Mouse (Mus musculus) thymus, postnatal 4 days (tissue): ENCODE measurements around the gene Fcgr4.

Experiments
- DNase-seq: peaks from one replicate; pipeline ENCODE4 v3.0.0; 2021

Fcgr4 gene

DNA sequence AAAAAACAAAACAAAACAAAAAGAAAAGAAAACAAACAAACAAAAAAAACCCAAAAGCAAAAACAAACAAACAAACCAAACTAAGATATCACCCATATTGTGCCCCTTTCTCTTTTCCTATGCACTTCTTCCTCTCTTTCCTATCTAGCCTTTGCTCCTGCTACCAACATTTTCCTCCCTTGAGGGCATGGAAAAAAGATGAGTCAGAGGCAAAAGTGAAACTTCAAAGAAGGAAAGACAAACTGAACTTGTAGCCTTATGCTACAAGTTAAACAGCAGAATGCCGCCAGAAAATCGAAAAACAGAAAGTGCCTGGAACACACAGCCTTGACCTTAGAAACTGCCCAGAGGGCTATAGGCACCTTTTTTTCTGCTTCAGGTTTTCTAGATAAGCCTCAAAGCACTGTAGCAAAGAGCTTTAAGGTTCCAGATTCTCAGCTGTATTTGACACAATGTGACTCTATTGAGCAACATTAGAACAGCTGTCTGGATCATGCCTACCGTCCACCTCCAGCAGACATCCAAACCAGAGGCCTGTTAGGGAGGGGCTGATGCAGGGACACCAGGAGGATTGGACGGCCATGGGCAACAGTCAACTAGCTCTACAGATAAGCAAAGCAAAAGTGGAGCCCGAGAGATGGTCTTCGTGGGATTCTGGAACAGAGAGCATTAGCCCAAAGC lies 1.9 kb upstream of the Fcgr4 start:
- no peak for DNase-seq

DNA sequence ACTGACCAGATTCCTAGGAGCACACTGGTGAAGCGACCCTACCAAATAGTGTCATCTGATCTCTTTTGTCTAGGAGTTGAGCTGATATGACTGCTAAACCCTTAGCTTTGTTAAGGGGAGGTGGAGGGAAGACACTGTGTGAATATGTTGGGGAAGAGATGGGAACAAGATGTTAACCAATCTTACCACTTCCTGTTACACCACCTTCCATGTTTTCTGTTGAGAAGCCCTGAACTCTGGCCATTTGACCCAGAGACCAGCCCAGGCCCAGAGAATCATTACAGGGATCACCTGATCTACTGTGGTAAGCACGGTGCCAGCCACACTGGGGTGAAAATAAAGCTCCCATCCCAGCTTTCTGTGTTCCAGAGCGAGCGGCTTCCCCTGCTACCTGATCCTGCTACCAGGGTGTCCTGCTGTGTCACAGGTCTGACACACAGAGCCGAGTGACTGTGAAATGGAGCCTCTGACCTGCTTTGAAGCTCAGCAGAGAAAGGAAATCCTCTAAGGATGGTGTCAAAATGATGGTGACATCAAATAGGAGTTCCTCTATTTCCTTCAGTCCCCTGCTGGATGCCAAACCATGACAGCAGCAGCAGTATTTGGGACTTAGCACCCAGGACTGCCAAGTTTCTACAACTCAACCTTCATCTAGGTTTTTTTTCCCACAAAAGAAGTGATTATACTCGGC lies 1.1 kb upstream of the Fcgr4 start:
- DNase-seq = no peak

DNA sequence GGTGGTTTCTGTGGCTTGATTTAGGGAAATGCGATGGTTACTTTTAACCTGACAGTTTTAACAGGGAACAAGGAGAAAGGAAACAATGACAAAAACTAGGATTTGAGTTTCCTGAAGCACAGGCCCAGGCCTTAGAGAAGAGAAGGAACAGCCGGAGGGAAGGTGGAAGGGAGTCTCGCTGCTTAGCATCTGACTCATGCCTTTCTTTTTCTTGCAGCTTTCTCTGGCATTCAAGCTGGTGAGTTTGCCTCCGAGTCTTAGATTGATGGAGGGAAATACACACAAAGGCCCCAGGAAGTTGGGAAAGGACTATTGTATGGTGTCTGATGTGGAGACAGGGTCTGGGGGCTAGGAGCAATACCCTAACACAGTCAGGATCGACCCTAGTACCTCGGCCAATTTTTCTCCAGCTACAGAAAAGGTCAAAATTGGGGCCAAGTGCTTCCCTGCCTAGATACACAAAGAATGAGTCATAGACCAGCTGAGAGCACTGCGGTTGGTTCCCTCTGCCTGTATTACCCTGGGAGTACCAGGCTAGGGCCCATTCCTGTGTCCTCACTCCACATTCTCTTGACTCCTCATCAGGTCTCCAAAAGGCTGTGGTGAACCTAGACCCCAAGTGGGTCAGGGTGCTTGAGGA lies 711 bp downstream of the Fcgr4 start:
- DNase-seq = no peak

DNA sequence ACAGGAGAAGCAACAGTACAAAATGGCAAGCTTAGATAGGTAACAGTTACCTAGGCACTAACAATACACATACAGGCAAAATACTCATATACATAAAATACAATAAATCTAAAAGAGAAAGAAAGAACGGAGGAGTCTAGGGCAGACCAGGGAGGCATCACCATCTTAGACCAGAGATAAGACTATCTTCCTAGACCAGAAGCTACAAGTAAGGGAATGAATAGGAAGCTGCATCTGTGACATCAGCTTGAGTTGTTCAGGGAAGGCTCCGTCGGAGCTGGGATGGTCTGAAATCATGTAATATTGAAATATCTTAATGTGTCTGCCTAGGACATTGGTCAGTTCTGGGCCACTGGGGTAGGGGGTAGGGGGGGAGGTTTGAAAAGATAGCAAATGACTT lies 13.0 kb downstream of the Fcgr4 start:
- no peak for DNase-seq

DNA sequence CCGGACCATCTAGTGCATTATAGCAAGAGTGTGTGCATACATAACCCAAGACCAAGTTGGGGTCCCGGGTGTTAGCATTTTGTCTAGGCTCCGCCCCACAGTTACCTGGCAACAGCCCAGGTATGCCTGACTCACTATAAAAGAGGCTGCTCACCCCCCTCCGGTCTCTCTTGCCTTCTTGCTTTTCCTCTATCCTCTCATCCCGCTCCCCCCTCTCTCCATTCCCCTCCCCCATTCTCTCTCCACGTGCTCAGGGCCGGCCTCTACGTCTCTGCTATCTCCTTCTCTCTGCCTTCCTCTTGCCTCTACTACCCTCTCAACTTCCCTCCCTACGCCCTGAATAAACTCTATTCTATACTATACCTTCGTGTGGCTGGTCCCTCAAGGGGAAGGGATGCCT lies 14.0 kb downstream of the Fcgr4 start:
- DNase-seq = peak; percentile 15

DNA sequence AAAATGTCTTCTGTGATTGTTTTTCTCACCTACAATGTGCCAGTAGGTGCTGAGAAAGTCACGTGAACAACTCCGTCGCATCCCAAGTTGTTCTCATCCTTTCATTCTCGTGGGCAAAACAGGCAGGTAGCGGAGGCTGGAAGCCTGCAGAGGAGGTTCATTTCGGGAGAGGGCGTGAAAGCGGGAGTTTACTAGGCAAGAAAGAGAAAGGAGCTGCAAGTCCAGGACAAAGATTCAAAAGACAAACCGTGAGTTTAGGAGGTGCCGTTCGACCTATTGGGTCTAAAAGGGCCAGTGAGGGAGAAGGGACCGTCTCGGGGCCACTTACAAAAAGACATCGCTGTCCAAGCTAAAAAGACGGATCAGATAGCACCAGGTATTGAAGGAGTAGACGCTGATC lies 14.5 kb downstream of the Fcgr4 start:
- peak; percentile 21 for DNase-seq

DNA sequence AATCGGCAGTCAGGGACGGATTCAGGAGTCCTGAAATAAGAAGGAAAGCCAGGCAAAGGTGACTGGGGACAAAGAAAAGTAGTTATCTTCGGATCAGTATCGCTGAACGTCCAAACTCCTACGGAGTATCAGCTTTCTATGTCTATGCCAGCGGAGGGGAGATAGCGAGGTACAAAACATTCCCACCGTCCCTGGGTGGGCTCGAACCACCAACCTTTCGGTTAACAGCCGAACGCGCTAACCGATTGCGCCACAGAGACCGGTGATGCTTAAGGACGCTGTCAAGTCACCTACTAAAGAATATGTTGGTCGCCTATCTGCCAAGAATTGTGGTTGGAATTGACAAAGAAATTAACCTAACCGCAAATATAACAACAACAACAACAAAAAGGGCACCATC lies 15.0 kb downstream of the Fcgr4 start:
- peak; percentile 91 for DNase-seq

DNA sequence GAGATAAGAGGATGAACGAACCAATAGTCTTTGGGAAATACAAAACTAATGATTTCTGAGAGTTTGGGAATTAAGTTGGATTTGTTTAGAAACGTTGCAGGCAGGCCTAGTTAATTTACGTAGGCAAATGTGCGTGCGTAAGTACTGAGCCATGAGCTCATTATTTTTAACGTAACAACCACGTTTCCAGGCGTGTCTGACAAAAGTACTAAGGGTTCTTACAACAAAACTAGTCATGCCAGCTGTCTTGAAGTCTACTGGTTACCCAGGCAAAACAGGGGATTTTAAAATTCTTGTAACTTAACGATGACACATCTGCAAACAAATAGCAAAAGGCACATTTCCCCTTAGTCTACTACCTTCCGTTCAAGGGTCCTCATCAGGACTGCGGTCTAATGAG lies 15.5 kb downstream of the Fcgr4 start:
- DNase-seq = no peak

DNA sequence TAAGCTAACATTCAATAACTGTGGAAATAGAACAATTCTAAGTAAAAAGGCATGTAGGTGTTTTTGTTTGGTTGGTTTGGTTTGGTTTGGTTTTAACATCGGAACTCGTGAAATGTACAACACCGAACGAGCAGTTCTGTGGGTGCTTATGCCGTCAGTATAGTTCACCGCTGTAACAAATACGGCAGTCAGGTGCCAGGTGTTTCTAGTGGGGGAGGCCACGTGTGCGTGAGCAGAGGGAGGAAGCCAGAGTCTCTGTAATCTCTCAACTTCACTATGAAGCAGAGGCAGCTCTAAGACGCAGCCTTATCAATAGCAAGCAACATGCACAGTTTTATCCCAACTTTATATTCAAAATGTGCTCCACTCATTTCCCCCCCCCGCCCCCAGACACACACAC lies 16.9 kb downstream of the Fcgr4 start:
- no peak for DNase-seq

DNA sequence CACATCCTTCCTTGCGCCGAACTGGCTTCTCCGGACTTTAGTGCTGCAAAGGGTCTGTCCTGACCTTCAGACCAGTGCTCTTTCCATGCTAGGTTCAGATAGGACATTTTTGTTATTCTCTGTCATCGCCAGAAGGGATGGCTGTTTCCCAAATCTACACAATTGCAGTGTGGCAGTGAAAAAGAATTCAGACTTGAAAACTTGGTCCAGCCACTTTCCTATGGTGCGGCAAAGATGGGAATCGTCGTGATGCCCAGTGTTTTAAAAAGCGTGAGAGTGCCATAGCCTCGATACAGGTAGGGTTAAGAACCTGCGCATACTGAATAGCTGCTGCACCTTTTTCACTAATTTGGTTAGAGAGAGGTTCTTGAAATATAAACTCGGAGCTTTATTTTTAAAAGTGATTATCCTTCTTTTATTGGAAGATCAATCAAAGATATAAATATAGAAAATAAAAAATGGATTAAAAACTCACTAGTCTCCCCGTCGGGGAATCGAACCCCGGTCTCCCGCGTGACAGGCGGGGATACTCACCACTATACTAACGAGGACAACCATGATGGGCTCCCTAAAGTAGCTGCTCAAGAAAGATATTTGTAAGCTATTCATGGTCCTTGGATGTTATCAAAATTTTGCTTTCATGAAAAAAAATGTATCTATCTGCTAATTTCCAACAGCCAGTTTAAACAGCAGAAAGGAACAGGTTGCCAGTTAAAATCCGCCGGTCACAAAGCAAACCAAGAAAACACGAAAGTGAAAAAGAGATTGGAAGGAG lies 18.0 kb downstream of the Fcgr4 start:
- DNase-seq = peak; percentile 79

DNA sequence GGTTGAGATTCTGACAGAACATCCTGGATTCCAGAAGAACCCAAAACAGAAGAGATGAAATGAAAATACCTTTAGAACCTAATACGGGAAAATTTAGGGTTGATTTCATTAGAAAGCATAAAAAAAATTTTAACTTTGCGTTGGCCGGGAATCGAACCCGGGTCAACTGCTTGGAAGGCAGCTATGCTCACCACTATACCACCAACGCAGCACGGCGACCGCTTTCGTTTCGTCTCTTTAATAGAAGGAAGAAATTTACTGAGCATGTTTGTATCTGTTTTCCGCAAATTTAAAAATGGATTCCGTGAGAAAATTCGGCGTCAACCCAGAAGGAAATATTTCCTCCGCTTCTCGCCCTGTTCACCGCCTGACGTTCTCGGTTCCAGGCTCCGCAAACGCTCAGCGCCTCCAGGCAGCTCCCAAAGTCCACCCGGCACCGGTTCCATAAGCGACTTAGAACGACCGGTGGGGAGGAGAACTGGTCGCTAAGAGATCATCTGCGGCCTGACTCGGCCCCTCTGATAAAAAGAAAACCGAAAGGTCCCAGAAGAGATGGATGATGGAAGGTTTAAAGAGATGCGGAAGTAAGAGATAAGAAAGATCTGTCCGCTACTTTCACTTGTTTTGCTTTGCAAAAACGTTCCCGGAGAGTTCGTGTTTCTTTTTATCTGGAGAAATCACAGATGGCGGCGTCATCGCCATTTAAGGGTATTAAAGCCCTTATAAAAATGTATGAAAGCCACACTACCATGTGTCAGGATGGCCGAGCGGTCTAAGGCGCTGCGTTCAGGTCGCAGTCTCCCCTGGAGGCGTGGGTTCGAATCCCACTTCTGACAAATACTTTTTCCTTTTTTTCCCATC lies 19.4 kb downstream of the Fcgr4 start:
- peak; percentile 83 for DNase-seq

DNA sequence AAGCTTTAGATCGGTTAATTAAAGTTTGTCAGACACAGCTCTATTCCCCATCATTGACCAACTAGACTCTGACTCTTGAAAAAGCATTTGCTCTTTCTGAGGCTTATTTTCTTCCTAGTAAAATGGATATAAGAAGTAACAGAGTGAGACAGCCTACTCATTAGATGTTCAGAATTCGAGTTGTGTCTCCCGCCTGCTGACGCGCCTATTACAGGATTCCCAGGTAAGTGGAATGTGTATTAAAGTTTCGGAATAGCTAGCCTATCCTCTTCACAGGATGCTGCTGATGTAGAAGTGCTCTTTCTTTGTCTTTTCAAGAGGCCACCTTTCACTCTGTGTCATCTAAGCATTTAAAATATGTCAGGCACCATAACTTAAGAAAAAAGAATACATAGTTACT lies 20.4 kb downstream of the Fcgr4 start:
- DNase-seq = no peak

DNA sequence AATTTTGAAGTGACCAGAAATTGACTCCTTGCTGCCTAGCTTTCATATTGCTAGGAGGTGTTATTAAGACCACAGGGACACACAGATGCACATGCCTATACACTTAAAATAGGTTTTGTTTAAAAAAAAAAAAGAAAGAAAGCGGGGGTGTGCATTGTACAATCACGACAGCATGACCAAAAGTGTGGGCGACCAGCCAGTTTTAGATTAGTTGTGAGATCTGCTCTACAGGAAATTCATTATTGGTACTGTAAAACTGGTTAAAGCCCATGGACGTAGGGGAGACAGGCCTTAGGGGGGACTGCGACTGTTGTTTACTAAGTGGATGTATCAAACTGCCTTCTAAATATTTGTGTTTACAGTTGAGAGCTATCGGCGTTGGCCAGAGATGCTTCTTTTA lies 21.2 kb downstream of the Fcgr4 start:
- no peak for DNase-seq

DNA sequence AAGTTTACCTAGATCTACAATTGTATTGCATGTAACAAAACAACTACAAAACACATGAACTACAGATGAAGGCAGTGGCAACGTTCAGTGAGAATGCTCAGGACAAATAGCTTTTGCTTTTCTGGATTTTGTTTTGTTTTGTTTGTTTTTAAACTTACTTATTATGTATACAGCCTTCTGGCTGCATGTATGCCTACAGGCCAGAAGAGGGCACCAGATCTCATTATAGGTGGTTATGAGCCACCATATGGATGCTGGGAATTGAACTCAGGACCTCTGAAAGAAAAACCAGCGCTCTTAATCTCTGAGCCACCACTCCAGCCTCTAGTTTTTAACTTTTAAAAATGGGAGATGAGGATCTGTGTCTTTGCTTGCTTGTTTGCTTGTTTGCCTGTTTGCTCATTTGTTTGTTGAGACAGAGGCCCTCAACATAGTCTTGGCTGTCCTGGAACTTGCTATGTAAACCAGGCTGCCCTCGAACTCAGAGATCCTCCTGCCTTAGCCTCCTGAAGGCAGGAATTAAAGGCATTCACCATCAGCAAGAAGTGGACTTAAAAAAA lies 25.0 kb downstream of the Fcgr4 start:
- DNase-seq = no peak

DNA sequence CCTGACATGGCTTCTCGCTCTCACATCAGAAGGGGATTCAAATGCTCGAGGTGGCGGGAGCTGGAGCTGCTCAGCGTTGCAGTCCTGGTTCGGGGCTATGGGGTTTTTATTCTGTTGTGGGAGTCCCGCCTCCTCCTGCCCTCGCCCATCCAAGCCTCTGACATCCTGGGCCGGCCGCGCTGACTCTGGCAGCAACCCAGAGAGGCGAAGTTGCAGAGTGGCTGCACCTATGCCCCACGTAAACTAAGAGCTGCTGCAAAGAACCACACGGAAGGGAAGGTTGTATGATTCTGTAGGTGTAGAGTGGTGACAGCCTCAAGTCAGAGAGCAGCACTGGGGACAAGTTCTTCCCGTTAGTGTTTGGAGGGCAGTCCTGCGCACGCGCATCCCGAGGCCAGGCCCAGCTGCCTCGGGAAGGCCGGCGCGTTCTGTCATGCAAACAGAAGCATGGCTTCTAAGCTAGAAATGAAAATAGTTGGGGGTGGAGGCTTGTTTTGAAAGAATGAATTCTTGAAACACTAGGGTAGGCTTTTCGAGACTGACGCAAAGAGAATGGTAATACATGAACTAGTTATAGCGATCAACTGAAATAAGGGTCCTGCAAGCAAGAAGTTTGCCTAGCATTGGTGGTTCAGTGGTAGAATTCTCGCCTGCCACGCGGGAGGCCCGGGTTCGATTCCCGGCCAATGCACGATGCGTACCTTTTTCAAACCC lies 25.8 kb downstream of the Fcgr4 start:
- DNase-seq = peak; percentile 89

DNA sequence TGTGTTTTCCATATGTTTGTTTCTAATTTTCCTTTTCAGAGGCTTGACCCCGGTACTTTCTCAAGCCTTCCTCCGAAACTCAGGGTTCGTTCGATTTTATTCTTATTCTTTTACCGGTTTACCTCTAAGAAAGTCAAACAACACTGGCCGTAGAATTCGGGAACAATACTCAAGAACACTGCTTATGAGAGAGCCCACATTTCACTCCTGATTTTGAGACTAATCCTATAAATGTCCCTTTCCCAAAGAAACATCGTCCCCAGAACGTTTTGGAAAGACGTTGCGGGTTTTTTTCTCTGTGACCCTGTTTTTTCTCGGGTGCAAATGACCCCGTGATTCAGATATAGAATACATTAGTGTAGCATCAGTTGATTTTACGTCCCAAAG lies 26.4 kb downstream of the Fcgr4 start:
- DNase-seq = no peak

DNA sequence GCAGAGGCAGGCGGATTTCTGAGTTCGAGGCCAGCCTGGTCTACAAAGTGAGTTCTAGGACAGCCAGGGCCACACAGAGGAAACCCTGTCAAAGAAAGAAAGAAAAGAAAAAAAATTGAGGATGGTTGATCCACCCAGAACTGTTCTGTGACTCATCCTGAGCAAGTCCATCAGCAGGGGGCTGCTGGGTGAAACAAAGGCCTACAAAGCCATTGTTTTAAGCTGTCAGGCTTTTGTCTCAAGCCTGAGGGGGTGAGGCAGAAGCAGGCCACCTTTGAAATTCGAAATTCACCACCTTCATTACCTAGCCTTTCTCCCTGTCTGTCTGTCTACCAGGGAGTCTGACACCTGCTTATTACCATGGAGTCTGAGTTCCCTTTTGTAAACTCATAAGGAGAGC lies 27.8 kb downstream of the Fcgr4 start:
- no peak for DNase-seq

DNA sequence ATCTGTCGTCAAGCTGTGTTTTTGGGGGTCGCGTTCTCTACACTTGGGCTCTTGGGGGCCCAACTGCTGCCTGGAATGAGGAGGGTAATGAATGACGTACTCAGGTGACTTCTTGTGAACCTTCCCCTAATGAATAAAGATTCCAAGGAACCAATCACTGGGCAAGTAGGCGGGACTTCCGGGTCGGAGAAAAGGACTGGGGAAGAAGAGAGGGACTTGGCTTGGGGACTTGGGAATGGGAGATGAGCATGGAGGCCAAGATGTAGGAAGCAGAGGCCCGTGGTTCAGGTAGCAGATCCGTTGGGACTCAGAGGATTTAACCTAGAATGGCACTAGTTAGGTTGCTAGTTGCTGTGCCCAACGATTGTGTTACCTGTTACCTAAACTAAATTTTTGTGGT lies 30.5 kb downstream of the Fcgr4 start:
- no peak for DNase-seq

DNA sequence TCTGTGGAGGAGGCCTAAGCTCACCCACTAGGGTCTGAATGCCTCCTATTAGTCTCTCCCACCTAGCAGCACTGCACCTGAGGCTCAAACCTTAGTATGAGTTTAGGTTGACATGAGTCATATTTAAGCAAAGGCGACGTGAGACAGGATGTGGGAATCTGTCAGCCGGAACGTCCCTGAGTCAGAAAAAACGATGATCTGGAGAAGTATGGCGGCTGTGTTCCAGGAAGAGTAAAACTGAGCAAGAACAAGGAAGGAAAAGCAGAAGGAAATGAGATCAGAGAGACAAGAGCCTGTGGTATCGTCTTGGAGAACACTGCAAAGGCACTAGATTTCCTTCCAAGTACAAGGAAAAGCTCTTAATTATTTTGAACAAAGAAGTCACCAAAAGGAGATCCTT lies 32.1 kb downstream of the Fcgr4 start:
- no peak for DNase-seq

DNA sequence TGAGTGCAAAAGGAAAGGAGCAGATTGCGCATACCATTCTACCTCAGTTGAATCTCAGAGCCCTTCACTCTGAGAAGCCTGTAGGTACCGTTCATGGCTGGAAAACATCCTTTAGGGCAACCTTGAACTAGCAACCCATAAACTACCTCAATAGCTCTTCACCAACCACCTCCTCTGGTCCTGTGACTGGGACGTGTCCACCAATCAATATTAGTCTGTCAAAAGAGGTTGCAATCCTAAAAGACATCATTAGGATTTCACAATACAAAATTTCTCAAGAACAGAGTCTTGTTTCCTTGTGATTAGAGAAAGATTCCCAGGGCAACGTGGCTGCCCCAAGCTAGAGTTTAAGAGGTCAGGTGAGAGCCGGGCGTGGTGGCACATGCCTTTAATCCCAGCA lies 34.6 kb downstream of the Fcgr4 start:
- no peak for DNase-seq

DNA sequence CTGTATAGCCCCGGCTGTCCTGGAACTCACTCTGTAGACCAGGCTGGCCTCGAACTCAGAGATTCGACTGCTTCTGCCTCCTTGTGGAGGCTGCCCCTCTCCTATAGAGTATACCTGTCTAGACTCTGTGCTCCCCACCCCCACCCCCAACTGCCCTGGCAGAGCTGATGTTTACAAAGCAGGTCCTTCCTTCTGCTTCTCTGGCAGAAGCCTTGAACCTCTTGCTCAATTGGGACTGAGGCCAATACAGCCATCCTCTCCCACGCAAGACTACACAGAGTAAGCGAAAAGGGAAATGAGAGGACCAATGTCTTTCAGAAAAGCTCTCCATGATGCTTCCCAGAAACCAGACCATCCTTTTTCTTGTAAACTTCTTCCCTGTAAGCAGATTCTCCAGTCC lies 38.5 kb downstream of the Fcgr4 start:
- DNase-seq = no peak

DNA sequence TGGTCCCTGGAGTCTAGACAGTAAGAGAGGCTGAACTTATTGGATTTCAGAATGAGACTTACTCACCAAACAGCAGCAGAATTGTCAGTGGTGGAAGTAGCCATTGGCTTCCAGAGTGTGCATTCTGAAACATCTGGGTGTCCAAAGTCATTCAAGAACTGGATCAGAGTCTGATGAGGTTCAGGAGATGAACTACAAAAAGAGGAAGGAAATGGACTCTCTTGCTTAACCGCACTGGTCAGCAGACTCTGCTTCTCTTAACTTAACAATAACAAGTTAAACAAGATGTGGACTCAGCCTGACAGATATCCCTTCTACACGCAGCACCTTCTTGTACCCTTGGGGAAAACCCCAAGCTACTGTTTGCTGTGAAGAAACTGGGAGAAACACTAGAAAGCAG lies 40.5 kb downstream of the Fcgr4 start:
- DNase-seq = no peak
